In genomic region chr10:41879675-41880074, GRCm38 (mm10) we compare ENCODE assay signal across 8 mouse cellular contexts.
"Had no signal": no experiment of that assay in that cellular context is flagged by ENCODE, and none has a peak within 500 bp of the region (broad histone marks: within the 10 kb centered on the region; RNA-seq: fewer than 3 reads in every experiment).

No protein-coding gene starts in this region.

- H3K27ac ChIP-seq: limb, embryonic 15.5 days; liver, embryonic 12.5 days; lung, embryonic 15.5 days; macrophage; midbrain, embryonic 12.5 days had no signal

- H3K4me3 ChIP-seq: limb, embryonic 15.5 days; liver, embryonic 12.5 days; lung, embryonic 15.5 days; megakaryocyte, embryonic 14.5 days; midbrain, embryonic 12.5 days had no signal

- DNase-seq: right cerebral cortex, postnatal 14 days had no signal

- H3K27me3 ChIP-seq: limb, embryonic 15.5 days; liver, embryonic 12.5 days; lung, embryonic 15.5 days; megakaryocyte, embryonic 14.5 days; midbrain, embryonic 12.5 days had no signal

- ATAC-seq: liver, embryonic 12.5 days; midbrain, embryonic 16.5 days had no signal

- H3K4me2 ChIP-seq: limb, embryonic 15.5 days; liver, embryonic 12.5 days; lung, embryonic 15.5 days; midbrain, embryonic 12.5 days had no signal

- H3K36me3 ChIP-seq: limb, embryonic 15.5 days; liver, embryonic 12.5 days; lung, embryonic 15.5 days; midbrain, embryonic 12.5 days had no signal

- H3K9ac ChIP-seq: limb, embryonic 15.5 days; liver, embryonic 12.5 days; lung, embryonic 15.5 days; midbrain, embryonic 12.5 days had no signal

- H3K9me3 ChIP-seq: limb, embryonic 15.5 days; liver, embryonic 12.5 days; lung, embryonic 15.5 days; megakaryocyte, embryonic 14.5 days; midbrain, embryonic 12.5 days had no signal
